Mouse (Mus musculus) layer of hippocampus, adult 8-10 months (tissue): ENCODE measurements at regions not wholly inside any gene's neighbourhood (a gene's known extent, or its start where the extent isn't known, plus 50 kb on each side); places are given as distances from the start of the nearest gene placed in this dataset.

Experiments used
- DNase-seq, 2 experiments: peaks; one replicate each; pipeline ENCODE4 v3.0.0; 2022; ENCODE audit warnings: low spot score in 2 of 2

- no peak for DNase-seq
These were observed 88.0 kb downstream of the Tent5c start for GRCm38 (mm10) chr3:100401080-100401479.

GRCm38 (mm10) chr3:100397491-100397890 lies 91.6 kb downstream of the Tent5c start:
- no peak for DNase-seq

- DNase-seq, result no peak
These were observed 94.1 kb downstream of the Tent5c start for GRCm38 (mm10) chr3:100394911-100395604.

GRCm38 (mm10) chr3:100393956-100394355 lies 95.2 kb downstream of the Tent5c start:
- DNase-seq, result no peak

GRCm38 (mm10) chr3:100382181-100382580 lies 106.9 kb downstream of the Tent5c start:
- no peak for DNase-seq

- no peak for DNase-seq
These were observed 107.8 kb downstream of the Tent5c start for GRCm38 (mm10) chr3:100381363-100381762.

- DNase-seq, result no peak
These were observed 113.0 kb downstream of the Tent5c start for GRCm38 (mm10) chr3:100376162-100376561.

GRCm38 (mm10) chr3:100366884-100367840 lies 122.0 kb downstream of the Tent5c start:
- no peak for DNase-seq

- no peak for DNase-seq
These were observed 122.7 kb downstream of the Tent5c start for GRCm38 (mm10) chr3:100366447-100366846.

GRCm38 (mm10) chr3:100365354-100365945 lies 123.7 kb downstream of the Tent5c start:
- DNase-seq, result no peak

- DNase-seq, result no peak
These were observed 124.4 kb downstream of the Tent5c start for GRCm38 (mm10) chr3:100364706-100365105.

- DNase-seq, result no peak
These were observed 126.1 kb downstream of the Tent5c start for GRCm38 (mm10) chr3:100362983-100363382.

GRCm38 (mm10) chr3:100360019-100360418 lies 129.1 kb downstream of the Tent5c start:
- DNase-seq, result no peak

GRCm38 (mm10) chr3:100359036-100359435 lies 130.1 kb downstream of the Tent5c start:
- DNase-seq, result peak; percentile 30 to 44

GRCm38 (mm10) chr3:100333478-100333877 lies 155.6 kb downstream of the Tent5c start:
- DNase-seq, result no peak

GRCm38 (mm10) chr3:100318357-100318756 lies 156.2 kb upstream of the Wdr3 start:
- DNase-seq, result no peak

GRCm38 (mm10) chr3:100287818-100288217 lies 125.6 kb upstream of the Wdr3 start:
- no peak for DNase-seq

GRCm38 (mm10) chr3:100266976-100267375 lies 104.8 kb upstream of the Wdr3 start:
- DNase-seq, result no peak

- no peak for DNase-seq
These were observed 102.8 kb upstream of the Wdr3 start for GRCm38 (mm10) chr3:100264991-100265390.
